Mouse (Mus musculus) stomach, embryonic 14.5 days (tissue): ENCODE data around the gene Mphosph10. TPM values are rescaled to one million over a fixed set of nuclear protein-coding genes. Genes with fewer than 3 reads are reported as not detected.

ENCODE experiments used
- ATAC-seq: fragments of 200-750 bp; cut with Nextera tagmentation; 2 replicates; pipeline ENCODE4 v1.8.0; 2017; ENCODE audit warnings: low read depth, moderate TSS enrichment; ENCODE audit not compliant: insufficient number of reproducible peaks, insufficient read depth, low FRiP score
- H3K27ac ChIP-seq: fragments of 300-500 bp; sonication (generic); 2 replicates; pipeline ENCODE4 v1.5.1; 2014; ENCODE audit warnings: mild to moderate bottlenecking, low read length, moderate library complexity, mixed read lengths
- H3K27me3 ChIP-seq: fragments of 300-500 bp; sonication (generic); 2 replicates; pipeline ENCODE4 v1.6.1; 2014; ENCODE audit warnings: low read length, control low read depth, mixed read lengths; ENCODE audit not compliant: control insufficient read depth, insufficient read depth
- H3K36me3 ChIP-seq: fragments of 300-500 bp; sonication (generic); 2 replicates; pipeline ENCODE4 v1.6.1; 2014; ENCODE audit warnings: mild to moderate bottlenecking, control low read depth, low read length, moderate library complexity, mixed read lengths; ENCODE audit not compliant: control insufficient read depth, insufficient read depth
- H3K4me1 ChIP-seq: fragments of 300-500 bp; sonication (generic); 2 replicates; pipeline ENCODE4 v1.6.1; 2014; ENCODE audit warnings: low read length, control low read depth, mixed read lengths; ENCODE audit not compliant: control insufficient read depth, insufficient read depth
- H3K4me2 ChIP-seq: fragments of 300-500 bp; sonication (generic); replicated peaks from 2 replicates; pipeline ENCODE4 v1.6.1; 2014; ENCODE audit warnings: low read depth, low read length, control low read depth
- H3K4me3 ChIP-seq: fragments of 300-500 bp; sonication (generic); 2 replicates; pipeline ENCODE4 v1.5.1; 2014; ENCODE audit warnings: low read depth, low read length, control low read depth
- H3K9ac ChIP-seq: fragments of 300-500 bp; sonication (generic); replicated peaks from 2 replicates; pipeline ENCODE4 v1.6.1; 2014; ENCODE audit warnings: low read depth, mild to moderate bottlenecking, control low read depth, low read length, moderate library complexity, mixed read lengths
- H3K9me3 ChIP-seq: fragments of 300-500 bp; sonication (generic); 2 replicates; pipeline ENCODE4 v1.6.1; 2016; ENCODE audit warnings: low read depth, low read length, control low read depth; ENCODE audit not compliant: control insufficient read depth
- WGBS: fragments of 180-500 bp; shearing (Covaris S2); extraction: QIAGEN DNeasy Blood & Tissue Kit; methylation state at CpG from one replicate; pipeline ENCODE4 v1.1.7; 2014; 5-methylcytosine and 5-hydroxymethylcytosine counted together
- polyA plus RNA-seq: library from polyadenylated mRNA; unstranded; fragments of >200 nt; fragmentation: Nextera tagmentation; extraction: Ambion mirVana; gene quantifications from 2 replicates; pipeline ENCODE4 v1.2.1, GENCODE M21; 2014

The Mphosph10 gene
- polyA plus RNA-seq, 1 experiment from 2014 or later, result 34.7 TPM

GRCm38 (mm10) chr7:64332686-64333085, 59.4 kb downstream of the Mphosph10 start:
- H3K9me3 ChIP-seq, result no peaks in the 10 kb centered on the region
- no peak overlapping the region for H3K4me2 ChIP-seq
- H3K36me3 ChIP-seq, result peaks cover 12% of the 10 kb centered on the region
- no peak for ATAC-seq
- H3K9ac ChIP-seq, result no peak overlapping the region
- no peak overlapping the region for H3K4me3 ChIP-seq
- H3K27me3 ChIP-seq, result no peaks in the 10 kb centered on the region
- H3K4me1 ChIP-seq, result no peaks in the 10 kb centered on the region
- 96% methylated on average over 1 of the region's 1 CpGs for WGBS
- no peak overlapping the region for H3K27ac ChIP-seq

- ATAC-seq, result no peak
- H3K4me2 ChIP-seq, result no peak overlapping the region
- H3K36me3 ChIP-seq, result peaks cover 12% of the 10 kb centered on the region; the same call in 1 of the 2 replicates
- no peaks in the 10 kb centered on the region for H3K27me3 ChIP-seq
- WGBS, result 86% methylated on average over 3 of the region's 3 CpGs
- no peaks in the 10 kb centered on the region for H3K4me1 ChIP-seq
- no peak overlapping the region for H3K9ac ChIP-seq
- no peak overlapping the region for H3K27ac ChIP-seq
- no peaks in the 10 kb centered on the region for H3K9me3 ChIP-seq
- no peak overlapping the region for H3K4me3 ChIP-seq
Measured at GRCm38 (mm10) chr7:64331309-64331708, 60.8 kb downstream of the Mphosph10 start.

- Histone ChIP-seq H3K4me3 (no peak overlapping the region), H3K4me2 (no peak overlapping the region), H3K36me3 (peaks cover 9% of the 10 kb centered on the region; the same call in 1 of the 2 replicates), H3K27me3 (no peaks in the 10 kb centered on the region), H3K4me1 (no peaks in the 10 kb centered on the region), H3K9me3 (no peaks in the 10 kb centered on the region), H3K9ac (no peak overlapping the region), H3K27ac (no peak overlapping the region)
- 88% methylated on average over 4 of the region's 4 CpGs for WGBS
- ATAC-seq, result no peak
Measured at GRCm38 (mm10) chr7:64327486-64327885, 64.6 kb downstream of the Mphosph10 start.

- peaks cover 10% of the 10 kb centered on the region; the same call in 1 of the 2 replicates for H3K36me3 ChIP-seq
- no peak overlapping the region for H3K27ac ChIP-seq
- H3K27me3 ChIP-seq, result no peaks in the 10 kb centered on the region
- no peaks in the 10 kb centered on the region for H3K9me3 ChIP-seq
- ATAC-seq, result peak; percentile 63; the same call in 1 of the 2 replicates
- H3K4me2 ChIP-seq, result no peak overlapping the region
- H3K4me3 ChIP-seq, result no peak overlapping the region
- H3K4me1 ChIP-seq, result no peaks in the 10 kb centered on the region
- H3K9ac ChIP-seq, result no peak overlapping the region
- WGBS, result 32% methylated on average over 1 of the region's 1 CpGs
Measured at GRCm38 (mm10) chr7:64326892-64327291, 65.2 kb downstream of the Mphosph10 start.

Other genes starting within 250 kb of the Mphosph10 start
- gene Trpm1, start 238.4 kb downstream of the Mphosph10 start, polyA plus RNA-seq, result not detected in 2 replicates
- 11.8 and 12.7 TPM in 2 replicates for gene Mtmr10, start 104.6 kb downstream of the Mphosph10 start, polyA plus RNA-seq
- 9.4 and 11.7 TPM in 2 replicates for gene Fan1, start 18.2 kb downstream of the Mphosph10 start, polyA plus RNA-seq
- gene Mcee, start 339 bp upstream of the Mphosph10 start, polyA plus RNA-seq, result 74.6 and 78.5 TPM in 2 replicates
- gene Apba2, start 109.4 kb upstream of the Mphosph10 start, polyA plus RNA-seq, result 7.4 and 7.6 TPM in 2 replicates